Mouse (Mus musculus) cerebellum, adult 9-10 months (tissue): ENCODE results near the gene Stpg3.

Experiments used
- DNase-seq: peaks from one replicate; pipeline ENCODE4 v3.0.0; 2022

The Stpg3 gene

GRCm38 (mm10) chr2:25203631-25204214 is 10.7 kb downstream of the Stpg3 start:
- DNase-seq, result no peak

- DNase-seq, result no peak
These were observed 13.8 kb downstream of the Stpg3 start for GRCm38 (mm10) chr2:25200631-25201030.

- DNase-seq, result no peak
These were observed 16.5 kb downstream of the Stpg3 start for GRCm38 (mm10) chr2:25197946-25198345.

- DNase-seq, result no peak
These were observed 17.2 kb downstream of the Stpg3 start for GRCm38 (mm10) chr2:25197191-25197590.

GRCm38 (mm10) chr2:25196172-25196954 is 18.1 kb downstream of the Stpg3 start, which contains the start of gene Tor4a:
Gene Tor4a (minus strand): TSS chr2:25196886.
- DNase-seq, result no peak

- no peak for DNase-seq
These were observed 19.0 kb downstream of the Stpg3 start for GRCm38 (mm10) chr2:25195211-25196156.

- DNase-seq, result no peak
These were observed 19.8 kb downstream of the Stpg3 start for GRCm38 (mm10) chr2:25194486-25195171.

- DNase-seq, result no peak
These were observed 20.4 kb downstream of the Stpg3 start for GRCm38 (mm10) chr2:25194006-25194405.

- peak; percentile 90 for DNase-seq
These were observed 21.1 kb downstream of the Stpg3 start for GRCm38 (mm10) chr2:25193330-25193770.

- no peak for DNase-seq
These were observed 26.6 kb downstream of the Stpg3 start for GRCm38 (mm10) chr2:25187841-25188240.

- no peak for DNase-seq
These were observed 27.9 kb downstream of the Stpg3 start for GRCm38 (mm10) chr2:25186575-25186930.

GRCm38 (mm10) chr2:25185625-25186574 is 28.5 kb downstream of the Stpg3 start:
- no peak for DNase-seq

- no peak for DNase-seq
These were observed 29.9 kb downstream of the Stpg3 start for GRCm38 (mm10) chr2:25184496-25184895.

- DNase-seq, result no peak
These were observed 31.1 kb downstream of the Stpg3 start for GRCm38 (mm10) chr2:25183336-25183735.

- DNase-seq, result no peak
These were observed 31.8 kb downstream of the Stpg3 start for GRCm38 (mm10) chr2:25182664-25183063.

- no peak for DNase-seq
These were observed 32.5 kb downstream of the Stpg3 start for GRCm38 (mm10) chr2:25181891-25182397.

GRCm38 (mm10) chr2:25180973-25181890 is 33.2 kb downstream of the Stpg3 start:
- no peak for DNase-seq

GRCm38 (mm10) chr2:25180478-25180903 is 33.9 kb downstream of the Stpg3 start, which contains the start of gene Nrarp:
Gene Nrarp (plus strand): TSS chr2:25180758.
- peak; percentile 86 for DNase-seq

- DNase-seq, result no peak
These were observed 34.7 kb downstream of the Stpg3 start for GRCm38 (mm10) chr2:25179566-25180217.
